Mouse (Mus musculus): ENCODE data around the gene Emsy.

The Emsy gene

GRCm38 (mm10) chr7:98577461-98577860, 79.1 kb downstream of the Emsy start:
- DNase-seq (ENCODE audit: low spot score): no peak

DNA sequence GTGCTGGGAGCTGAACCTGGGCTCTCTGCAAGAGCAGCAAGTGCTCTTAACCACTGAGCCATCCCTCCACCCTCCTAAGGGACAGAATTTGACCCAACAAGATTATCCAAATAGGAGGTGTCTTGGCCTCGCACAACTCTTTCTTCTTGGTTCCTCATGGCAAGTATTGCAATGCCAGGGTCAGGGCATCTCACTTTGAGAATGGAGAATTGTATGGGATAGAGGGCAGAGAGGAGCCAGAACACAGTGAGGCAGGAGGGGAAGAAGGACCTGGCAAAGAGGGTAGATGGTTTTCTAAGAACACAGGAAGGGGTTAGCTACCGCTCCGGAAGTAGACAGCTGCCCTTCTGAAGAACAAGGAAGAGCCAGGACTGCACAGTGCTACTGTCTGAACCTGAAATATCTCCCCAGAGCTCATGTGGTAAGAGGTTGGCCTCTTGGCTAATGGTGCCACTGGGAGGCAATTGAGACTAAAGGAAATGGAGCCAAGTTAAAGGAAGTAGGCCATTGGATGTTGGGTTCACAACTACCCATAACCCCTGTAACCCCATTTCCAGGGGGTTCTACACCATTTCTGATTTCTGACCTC, 80.8 kb downstream of the Emsy start:
- DNase-seq (ENCODE audit: low spot score): no peak

GRCm38 (mm10) chr7:98574771-98575191, 81.8 kb downstream of the Emsy start:
- no peak for DNase-seq (ENCODE audit: low spot score)

DNA sequence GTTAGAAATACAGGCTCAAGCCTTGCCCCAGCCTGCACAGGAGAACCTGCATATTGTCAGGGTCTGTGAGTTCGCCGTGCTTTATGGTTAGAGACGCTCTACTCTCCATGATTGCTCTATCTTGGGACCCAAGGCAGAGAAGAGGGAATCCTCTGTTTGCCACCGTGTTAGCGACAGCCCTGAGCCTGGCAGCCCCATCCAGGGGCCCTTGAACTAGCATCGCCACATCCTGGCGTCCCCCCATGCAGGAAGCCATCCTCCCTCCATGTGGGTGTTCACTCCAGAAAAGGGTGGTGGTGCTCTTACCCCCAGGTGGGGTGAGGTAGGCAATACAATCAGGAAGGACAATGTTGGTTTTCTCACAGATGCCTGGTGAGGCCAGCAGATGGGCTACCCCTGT, 82.3 kb downstream of the Emsy start:
- DNase-seq (ENCODE audit: low spot score): no peak

- peak; percentile 84 for DNase-seq (ENCODE audit: low spot score)
Observed at GRCm38 (mm10) chr7:98573231-98573781, 83.3 kb downstream of the Emsy start.

DNA sequence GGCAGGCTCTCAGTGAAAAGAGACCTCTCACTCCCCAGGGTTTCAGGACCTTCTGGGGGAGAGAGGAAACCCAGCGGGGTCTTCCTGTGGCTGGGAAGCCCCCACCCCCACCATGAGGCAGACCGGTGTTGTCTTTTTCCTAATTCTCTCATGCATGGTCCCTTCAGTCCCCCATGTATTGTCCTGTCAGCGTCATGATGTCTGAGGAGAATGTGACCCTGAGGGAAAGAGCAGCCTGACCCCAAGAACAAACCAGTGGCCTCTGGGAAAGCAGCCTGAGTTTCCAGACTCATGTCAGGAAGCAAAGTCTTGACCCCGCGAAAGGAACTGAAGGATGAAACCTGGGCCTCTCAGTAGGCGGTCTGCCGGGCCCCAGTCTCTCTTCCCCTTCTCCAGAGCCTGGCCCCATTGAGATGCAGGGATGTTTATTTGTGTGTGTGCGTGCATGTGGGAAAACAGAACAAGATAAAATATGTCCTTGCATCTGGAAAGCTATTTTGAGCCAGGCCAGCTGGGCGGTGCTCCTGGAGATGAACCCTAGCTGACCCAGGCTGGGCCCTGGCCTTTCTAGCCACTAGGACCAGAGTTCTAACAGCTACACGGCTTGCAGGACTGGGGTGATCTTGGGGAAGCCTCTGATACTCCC, 84.2 kb downstream of the Emsy start:
- peak; percentile 68 for DNase-seq (ENCODE audit: low spot score)

DNA sequence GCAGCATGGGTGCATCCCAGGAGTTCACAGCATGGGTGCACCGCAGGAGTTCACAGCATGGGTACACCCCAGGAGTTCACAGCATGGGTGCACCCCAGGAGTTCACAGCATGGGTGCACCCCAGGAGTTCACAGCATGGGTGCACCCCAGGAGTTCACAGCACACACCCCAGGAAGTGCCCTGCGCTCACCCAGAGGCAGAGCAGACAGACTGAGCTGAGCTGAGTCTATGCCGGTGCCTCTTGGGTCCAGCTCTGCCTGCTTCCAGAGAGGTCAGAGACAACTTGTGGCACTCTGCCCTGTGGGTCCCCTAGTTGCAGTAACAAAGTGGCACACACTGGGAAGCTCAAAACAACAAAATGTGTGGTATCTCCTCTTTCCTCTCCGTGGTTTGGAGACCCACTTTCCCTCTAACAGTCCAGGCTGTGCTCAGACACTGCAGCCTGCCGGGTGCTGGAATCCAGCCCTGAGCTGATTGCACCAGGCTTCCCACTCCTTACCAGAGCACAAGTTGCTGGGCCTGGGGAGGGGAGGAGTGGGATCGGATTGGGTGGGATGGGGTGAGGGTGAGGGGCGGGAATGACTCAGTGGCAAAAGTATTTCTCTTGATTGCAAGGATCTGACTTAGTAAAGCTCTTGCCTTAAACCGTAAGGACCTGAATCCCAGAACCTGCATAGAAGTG, 85.6 kb downstream of the Emsy start:
- DNase-seq (ENCODE audit: low spot score): no peak

- no peak for DNase-seq (ENCODE audit: low spot score)
Observed at GRCm38 (mm10) chr7:98567056-98567455, 89.5 kb downstream of the Emsy start.

GRCm38 (mm10) chr7:98564607-98565364, 91.8 kb downstream of the Emsy start:
- peak; percentile 44 for DNase-seq (ENCODE audit: low spot score)

DNA sequence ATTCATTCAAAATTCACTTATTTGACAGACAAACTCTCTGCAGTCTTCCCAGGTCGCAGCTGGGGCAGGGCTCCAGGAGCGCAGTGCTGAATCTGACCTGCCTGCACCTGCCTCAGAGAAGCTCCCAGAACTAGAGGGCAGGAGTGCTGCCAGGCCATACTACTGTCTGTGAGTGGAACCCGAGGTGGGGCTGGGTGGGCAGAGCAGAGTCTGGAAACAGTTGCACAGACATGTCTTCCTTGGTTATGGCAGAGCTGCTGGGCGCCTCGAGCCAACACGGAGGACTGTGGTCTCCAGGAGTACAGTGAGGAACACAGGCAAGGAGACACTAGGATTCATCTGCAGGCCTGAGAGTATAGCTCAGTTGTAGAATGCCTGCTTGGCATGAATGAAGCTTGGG, 92.6 kb downstream of the Emsy start:
- DNase-seq (ENCODE audit: low spot score): no peak

DNA sequence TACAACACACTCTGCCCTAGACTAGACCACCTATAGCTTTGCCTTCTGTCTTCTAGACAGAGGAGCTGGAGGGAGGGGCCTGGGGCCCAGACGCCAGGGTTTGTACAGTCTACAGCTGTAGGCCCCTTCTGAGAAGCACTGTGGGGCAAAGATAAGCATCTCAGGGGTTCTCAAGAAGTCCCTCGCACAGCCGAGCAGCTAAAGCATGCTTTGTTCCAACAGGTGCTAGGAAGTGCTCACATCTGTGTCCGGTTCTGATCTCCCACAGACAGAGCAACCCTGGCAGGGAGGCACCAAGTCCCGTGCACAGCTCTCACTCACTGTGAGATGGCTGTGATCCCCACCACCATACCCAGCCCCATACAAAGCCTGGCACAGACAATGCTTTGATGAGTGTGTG, 93.6 kb downstream of the Emsy start:
- no peak for DNase-seq (ENCODE audit: low spot score)

GRCm38 (mm10) chr7:98562186-98562585, 94.4 kb downstream of the Emsy start:
- DNase-seq (ENCODE audit: low spot score): no peak

DNA sequence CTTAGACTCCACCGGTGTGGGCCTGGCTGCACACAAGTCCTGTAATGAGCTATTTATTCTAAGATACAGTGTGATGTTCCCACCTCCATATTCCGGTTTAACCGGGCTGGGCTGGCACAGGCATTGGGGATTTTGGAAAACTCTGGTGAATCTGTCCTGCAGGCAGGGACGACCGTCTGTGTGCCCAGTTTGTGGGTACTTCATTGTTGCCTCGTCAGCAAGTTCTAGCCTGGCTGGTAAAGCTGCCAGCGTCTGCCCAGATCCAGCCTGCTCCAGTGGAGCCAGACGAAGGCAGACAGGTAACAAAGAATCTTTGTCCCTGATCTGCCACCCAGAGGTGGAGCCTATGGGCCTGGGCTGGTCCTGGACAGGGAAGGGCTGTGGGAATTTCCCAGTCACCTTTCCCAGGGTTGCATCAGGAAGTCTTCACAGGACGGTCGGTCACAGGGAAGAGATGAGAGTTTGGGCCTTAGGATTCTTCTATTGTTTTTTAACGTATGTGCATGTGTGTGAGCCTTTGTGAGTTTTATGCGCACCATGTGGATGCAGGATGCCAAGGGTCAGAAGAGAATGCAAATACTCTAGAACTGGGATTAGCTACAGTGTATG, 94.9 kb downstream of the Emsy start:
- DNase-seq (ENCODE audit: low spot score): no peak

DNA sequence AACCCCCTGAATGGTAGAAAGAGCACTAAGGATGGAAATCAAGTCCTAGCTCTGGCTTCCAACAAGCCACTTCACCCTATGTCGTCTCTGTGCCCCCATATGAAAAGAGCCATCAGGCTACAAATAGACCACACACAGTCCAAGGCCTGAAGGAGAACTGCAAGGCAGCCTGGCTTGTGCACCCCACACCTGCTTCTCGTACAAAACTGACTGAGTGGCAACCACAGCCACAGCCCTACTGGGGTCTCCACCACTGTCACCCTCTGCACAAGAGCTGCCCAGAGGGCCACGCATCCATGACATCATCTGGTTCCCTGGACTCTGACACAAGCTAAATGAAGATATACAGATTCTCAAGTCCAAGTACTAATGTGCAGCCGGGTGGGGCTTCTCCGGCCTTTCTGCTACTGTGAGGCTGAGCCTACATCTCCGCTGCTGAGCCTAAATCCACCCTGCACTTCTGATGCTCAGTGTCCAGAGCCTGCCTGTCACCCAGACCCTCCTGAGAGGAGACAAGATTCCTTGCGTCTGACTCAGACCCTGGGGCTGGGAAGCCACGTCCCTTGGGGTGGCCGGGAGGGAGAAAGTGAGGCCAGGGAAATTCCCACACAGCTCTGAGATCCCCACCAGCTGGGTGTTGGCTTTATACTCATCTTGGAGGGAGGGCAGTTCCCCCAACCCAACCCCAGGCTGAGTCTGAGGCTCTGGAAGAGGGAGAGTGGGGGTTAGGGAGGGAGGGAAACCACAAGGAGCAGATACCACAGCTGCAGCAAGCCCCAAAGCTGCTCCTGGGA, 98.3 kb downstream of the Emsy start:
- no peak for DNase-seq (ENCODE audit: low spot score)

- no peak for DNase-seq (ENCODE audit: low spot score)
Observed at GRCm38 (mm10) chr7:98556767-98557394, 99.7 kb downstream of the Emsy start.

DNA sequence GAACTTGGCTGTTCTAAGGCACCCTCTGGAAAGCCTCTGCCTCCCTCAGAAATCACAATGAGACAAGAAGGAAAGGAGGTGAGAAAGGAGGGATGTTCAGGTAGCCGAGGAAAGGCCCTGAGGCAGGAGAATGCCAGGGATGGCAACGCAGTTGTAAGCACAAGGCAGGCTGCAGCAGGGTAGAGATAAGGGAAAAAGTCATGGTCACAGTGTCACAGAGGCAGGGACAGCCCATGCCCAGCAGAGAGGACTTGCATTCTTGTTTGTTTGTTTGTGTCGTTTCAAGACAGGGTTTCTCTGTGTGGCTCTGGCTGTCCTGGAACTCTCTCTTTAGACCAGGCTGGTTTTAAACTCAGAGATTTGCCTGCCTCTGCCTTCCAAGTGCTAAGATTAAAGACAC, 105.5 kb downstream of the Emsy start:
- DNase-seq (ENCODE audit: low spot score): no peak

DNA sequence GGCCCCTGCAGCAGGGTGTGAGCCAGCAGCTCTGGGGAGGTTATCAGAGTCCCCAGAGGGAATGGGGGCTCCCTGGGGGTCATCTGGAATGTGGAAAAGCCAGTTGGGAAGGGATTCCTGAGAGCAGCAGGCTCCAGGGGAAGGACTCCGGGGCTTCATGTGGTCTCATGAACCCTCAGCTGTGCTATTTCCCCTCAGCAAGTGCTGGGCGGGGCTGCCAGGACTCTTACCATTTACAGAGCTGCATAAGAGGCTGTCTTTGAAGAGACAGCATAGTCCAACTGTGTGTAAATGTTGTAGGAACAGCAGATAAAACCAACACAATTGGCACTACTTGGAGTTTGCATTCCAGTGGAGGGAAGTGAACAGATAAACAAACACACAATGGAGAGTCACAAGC, 106.0 kb downstream of the Emsy start:
- peak; percentile 66 for DNase-seq (ENCODE audit: low spot score)

DNA sequence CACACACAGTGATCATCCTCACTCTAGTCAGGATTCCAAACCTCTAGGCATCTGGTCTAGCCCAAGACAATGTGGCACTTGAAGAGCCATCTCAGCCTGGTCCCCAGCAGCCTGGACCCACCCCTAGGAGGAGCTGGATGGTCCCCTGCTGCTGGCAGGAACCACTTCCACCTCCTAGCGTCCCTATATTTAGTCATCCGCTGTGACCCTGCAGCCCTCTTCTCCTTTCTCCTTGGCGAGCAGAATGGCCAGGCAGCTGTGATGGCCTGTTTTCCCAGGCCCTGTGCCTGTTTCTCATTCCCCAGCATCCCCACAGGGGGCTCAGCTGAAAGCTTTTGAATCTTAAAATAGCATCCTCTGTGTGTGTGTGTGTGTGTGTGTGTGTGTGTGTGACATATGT, 107.7 kb downstream of the Emsy start:
- DNase-seq (ENCODE audit: low spot score): no peak

DNA sequence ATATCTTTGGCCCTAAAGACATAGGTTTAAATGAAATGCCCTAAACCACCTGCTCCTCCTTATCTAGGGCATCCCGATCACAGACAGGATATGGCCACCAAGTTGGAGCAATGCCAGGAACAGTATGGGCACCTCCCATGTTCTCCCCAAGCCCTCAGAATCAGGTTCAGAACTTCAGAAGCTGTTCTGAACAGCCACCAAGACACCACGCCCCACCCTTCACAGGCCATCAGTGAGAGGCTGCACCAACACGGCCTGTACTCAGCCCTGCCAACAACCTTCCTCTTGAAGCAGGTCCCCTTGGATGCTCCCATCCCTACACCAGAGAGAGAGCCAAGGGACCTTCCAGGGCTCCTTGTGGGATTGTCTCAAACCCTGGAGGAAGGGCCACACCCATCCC, 112.0 kb downstream of the Emsy start:
- DNase-seq (ENCODE audit: low spot score): no peak

- no peak for DNase-seq (ENCODE audit: low spot score)
Observed at GRCm38 (mm10) chr7:98543853-98544370, 112.7 kb downstream of the Emsy start.

GRCm38 (mm10) chr7:98542731-98543142, 113.8 kb downstream of the Emsy start:
- DNase-seq (ENCODE audit: low spot score): no peak
